Mouse (Mus musculus): ENCODE results near the gene Klk1b9. TPM values are rescaled to one million over a fixed set of nuclear protein-coding genes. Genes with fewer than 3 reads are reported as not detected.
"Not testable (repeated sequence)": the region's sequence is repeated elsewhere in the genome, so short reads cannot be mapped to it uniquely, and the experiment has no call there.

Gene Klk1b9
- polyA plus RNA-seq, 2 experiments: not detected

- Histone ChIP-seq H3K9me3 (ENCODE audit: control insufficient read depth, low read length) (no peaks in the 10 kb centered on the region), H3K4me1 (replicated peaks; ENCODE audit: control insufficient read depth in 2 of 2, insufficient read depth in 2 of 2, low read length in 1 of 2) (no peaks in the 10 kb centered on the region), H3K4me3 (ENCODE audit: insufficient read depth in 1 of 2, low read depth in 2 of 2, low read length in 2 of 2) (no peak overlapping the region), H3K4me2 (ENCODE audit: low read depth) (no peak overlapping the region), H3K9ac (replicated peaks) (no peak overlapping the region), H3K36me3 (replicated peaks; ENCODE audit: control insufficient read depth, insufficient read depth, low read depth) (no peaks in the 10 kb centered on the region), H3K27me3 (ENCODE audit: control insufficient read depth, insufficient read depth, low read length) (no peaks in the 10 kb centered on the region), H3K27ac (no peak overlapping the region)
- TF ChIP-seq CTCF (IDR thresholded peaks at IDR 0.05; ENCODE audit: low read depth) (no peak), EP300 (IDR thresholded peaks at IDR 0.05; ENCODE audit: low read depth) (no peak)
- no peak for ATAC-seq (ENCODE audit: insufficient read depth)
- DNase-seq (ENCODE audit: low read depth in 3 of 3, low spot score in 3 of 3): no peak
Measured at GRCm38 (mm10) chr7:44004847-44005246, 29.0 kb downstream of the Klk1b9 start.

GRCm38 (mm10) chr7:44011868-44012267, 36.0 kb downstream of the Klk1b9 start, which contains the start of gene Klk1b26:
Klk1b26 (plus strand) TSS chr7:44012168.
- H3K4me3 ChIP-seq (ENCODE audit: insufficient read depth in 1 of 2, low read depth in 2 of 2, low read length in 2 of 2); H3K4me2 ChIP-seq (ENCODE audit: low read depth); H3K36me3 ChIP-seq (replicated peaks; ENCODE audit: control insufficient read depth, insufficient read depth, low read depth); H3K9me3 ChIP-seq (ENCODE audit: control insufficient read depth, low read length); H3K9ac ChIP-seq (replicated peaks); H3K27ac ChIP-seq; H3K4me1 ChIP-seq (replicated peaks; ENCODE audit: control insufficient read depth in 2 of 2, insufficient read depth in 2 of 2, low read length in 1 of 2); H3K27me3 ChIP-seq (ENCODE audit: control insufficient read depth, insufficient read depth, low read length); ATAC-seq (ENCODE audit: insufficient read depth); DNase-seq (ENCODE audit: low read depth in 3 of 3, low spot score in 3 of 3): not testable (repeated sequence)

- 56% methylated on average over 6 of the region's 6 CpGs for WGBS (ENCODE audit: insufficient replicate concordance)
- H3K4me2 ChIP-seq (ENCODE audit: low read depth); H3K36me3 ChIP-seq (replicated peaks; ENCODE audit: control insufficient read depth, insufficient read depth, low read depth); H3K27ac ChIP-seq; ATAC-seq (ENCODE audit: insufficient read depth); H3K9ac ChIP-seq (replicated peaks); H3K4me3 ChIP-seq (ENCODE audit: insufficient read depth in 1 of 2, low read depth in 2 of 2, low read length in 2 of 2); H3K27me3 ChIP-seq (ENCODE audit: control insufficient read depth, insufficient read depth, low read length); DNase-seq (ENCODE audit: low read depth in 3 of 3, low spot score in 3 of 3); H3K9me3 ChIP-seq (ENCODE audit: control insufficient read depth, low read length); H3K4me1 ChIP-seq (replicated peaks; ENCODE audit: control insufficient read depth in 2 of 2, insufficient read depth in 2 of 2, low read length in 1 of 2): not testable (repeated sequence)
Measured at GRCm38 (mm10) chr7:44014666-44015065, 38.8 kb downstream of the Klk1b9 start.

- Histone ChIP-seq H3K4me1 (replicated peaks; ENCODE audit: control insufficient read depth in 2 of 2, insufficient read depth in 2 of 2, low read length in 1 of 2) (no peaks in the 10 kb centered on the region), H3K27ac (no peak overlapping the region), H3K27me3 (ENCODE audit: control insufficient read depth, insufficient read depth, low read length) (no peaks in the 10 kb centered on the region), H3K9me3 (ENCODE audit: control insufficient read depth, low read length) (no peaks in the 10 kb centered on the region), H3K9ac (replicated peaks) (no peak overlapping the region), H3K4me3 (ENCODE audit: insufficient read depth in 1 of 2, low read depth in 2 of 2, low read length in 2 of 2) (no peak overlapping the region), H3K36me3 (replicated peaks; ENCODE audit: control insufficient read depth, insufficient read depth, low read depth) (no peaks in the 10 kb centered on the region), H3K4me2 (ENCODE audit: low read depth) (no peak overlapping the region)
- WGBS (ENCODE audit: insufficient replicate concordance): 69% methylated on average over 5 of the region's 5 CpGs
- DNase-seq (ENCODE audit: low read depth in 3 of 3, low spot score in 3 of 3) (no peak), ATAC-seq (ENCODE audit: insufficient read depth) (no peak)
- no peak for TF ChIP-seq CTCF (IDR thresholded peaks at IDR 0.05; ENCODE audit: low read depth)
- TF ChIP-seq EP300 (IDR thresholded peaks at IDR 0.05; ENCODE audit: low read depth): no peak
Measured at GRCm38 (mm10) chr7:44015071-44015470, 39.2 kb downstream of the Klk1b9 start.

Other genes with a start within 250 kb of the Klk1b9 start
- not detected in 2 replicates for gene Klk12, start 207.2 kb upstream of the Klk1b9 start, polyA plus RNA-seq (2012; rRNA removed)
- gene Klk12, start 207.2 kb upstream of the Klk1b9 start, polyA plus RNA-seq (2014; fragmentation: Nextera tagmentation; extraction: Ambion mirVana): not detected in 2 replicates
- not detected in 2 replicates for gene Klk11, start 201.5 kb upstream of the Klk1b9 start, polyA plus RNA-seq (2012; rRNA removed)
- gene Klk11, start 201.5 kb upstream of the Klk1b9 start, polyA plus RNA-seq (2014; fragmentation: Nextera tagmentation; extraction: Ambion mirVana): not detected in 2 replicates
- gene Klk10, start 195.0 kb upstream of the Klk1b9 start, polyA plus RNA-seq (2012; rRNA removed): 0.02 and 0.10 TPM in 2 replicates
- gene Klk10, start 195.0 kb upstream of the Klk1b9 start, polyA plus RNA-seq (2014; fragmentation: Nextera tagmentation; extraction: Ambion mirVana): not detected in 2 replicates
- not detected in 2 replicates for gene Klk9, start 184.2 kb upstream of the Klk1b9 start, polyA plus RNA-seq (2012; rRNA removed)
- not detected in 2 replicates for gene Klk9, start 184.2 kb upstream of the Klk1b9 start, polyA plus RNA-seq (2014; fragmentation: Nextera tagmentation; extraction: Ambion mirVana)
- 4.6 and 5.0 TPM in 2 replicates for gene Klk8, start 178.5 kb upstream of the Klk1b9 start, polyA plus RNA-seq (2012; rRNA removed)
- 8.4 and 10.0 TPM in 2 replicates for gene Klk8, start 178.5 kb upstream of the Klk1b9 start, polyA plus RNA-seq (2014; fragmentation: Nextera tagmentation; extraction: Ambion mirVana)
- 0.02 TPM in 1 of 2 replicates, not detected in the other for gene Klk7, start 164.8 kb upstream of the Klk1b9 start, polyA plus RNA-seq (2012; rRNA removed)
- not detected in 2 replicates for gene Klk7, start 164.8 kb upstream of the Klk1b9 start, polyA plus RNA-seq (2014; fragmentation: Nextera tagmentation; extraction: Ambion mirVana)
- gene Klk6, start 151.6 kb upstream of the Klk1b9 start, polyA plus RNA-seq (2012; rRNA removed): not detected in 2 replicates
- not detected in 2 replicates for gene Klk6, start 151.6 kb upstream of the Klk1b9 start, polyA plus RNA-seq (2014; fragmentation: Nextera tagmentation; extraction: Ambion mirVana)
- gene Klk5, start 134.1 kb upstream of the Klk1b9 start, polyA plus RNA-seq (2012; rRNA removed): not detected in 2 replicates
- not detected in 2 replicates for gene Klk5, start 134.1 kb upstream of the Klk1b9 start, polyA plus RNA-seq (2014; fragmentation: Nextera tagmentation; extraction: Ambion mirVana)
- gene Klk4, start 94.9 kb upstream of the Klk1b9 start, polyA plus RNA-seq (2012; rRNA removed): not detected in 2 replicates
- gene Klk4, start 94.9 kb upstream of the Klk1b9 start, polyA plus RNA-seq (2014; fragmentation: Nextera tagmentation; extraction: Ambion mirVana): not detected in 2 replicates
- gene Klk15, start 42.3 kb upstream of the Klk1b9 start, polyA plus RNA-seq (2012; rRNA removed): not detected in 2 replicates
- gene Klk15, start 42.3 kb upstream of the Klk1b9 start, polyA plus RNA-seq (2014; fragmentation: Nextera tagmentation; extraction: Ambion mirVana): not detected in 2 replicates
- not detected in 2 replicates for gene Klk1b8, start 25.4 kb upstream of the Klk1b9 start, polyA plus RNA-seq (2012; rRNA removed)
- gene Klk1b8, start 25.4 kb upstream of the Klk1b9 start, polyA plus RNA-seq (2014; fragmentation: Nextera tagmentation; extraction: Ambion mirVana): not detected in 2 replicates
- not detected in 2 replicates for gene Klk1b1, start 9.3 kb upstream of the Klk1b9 start, polyA plus RNA-seq (2012; rRNA removed)
- not detected in 2 replicates for gene Klk1b1, start 9.3 kb upstream of the Klk1b9 start, polyA plus RNA-seq (2014; fragmentation: Nextera tagmentation; extraction: Ambion mirVana)
- gene Klk1b11, start 19.8 kb downstream of the Klk1b9 start, polyA plus RNA-seq (2012; rRNA removed): not detected in 2 replicates
- gene Klk1b11, start 19.8 kb downstream of the Klk1b9 start, polyA plus RNA-seq (2014; fragmentation: Nextera tagmentation; extraction: Ambion mirVana): not detected in 2 replicates
- not detected in 2 replicates for gene Klk1b26, start 36.1 kb downstream of the Klk1b9 start, polyA plus RNA-seq (2012; rRNA removed)
- not detected in 2 replicates for gene Klk1b26, start 36.1 kb downstream of the Klk1b9 start, polyA plus RNA-seq (2014; fragmentation: Nextera tagmentation; extraction: Ambion mirVana)
- 0.03 TPM in 1 of 2 replicates, not detected in the other for gene Klk1b27, start 76.2 kb downstream of the Klk1b9 start, polyA plus RNA-seq (2012; rRNA removed)
- not detected in 2 replicates for gene Klk1b27, start 76.2 kb downstream of the Klk1b9 start, polyA plus RNA-seq (2014; fragmentation: Nextera tagmentation; extraction: Ambion mirVana)
- not detected in 2 replicates for gene Klk1b21, start 126.3 kb downstream of the Klk1b9 start, polyA plus RNA-seq (2012; rRNA removed)
- not detected in 2 replicates for gene Klk1b21, start 126.3 kb downstream of the Klk1b9 start, polyA plus RNA-seq (2014; fragmentation: Nextera tagmentation; extraction: Ambion mirVana)
- gene Klk1b22, start 136.6 kb downstream of the Klk1b9 start, polyA plus RNA-seq (2012; rRNA removed): not detected in 2 replicates
- gene Klk1b22, start 136.6 kb downstream of the Klk1b9 start, polyA plus RNA-seq (2014; fragmentation: Nextera tagmentation; extraction: Ambion mirVana): not detected in 2 replicates
- not detected in 2 replicates for gene Klk1b16, start 160.7 kb downstream of the Klk1b9 start, polyA plus RNA-seq (2012; rRNA removed)
- gene Klk1b16, start 160.7 kb downstream of the Klk1b9 start, polyA plus RNA-seq (2014; fragmentation: Nextera tagmentation; extraction: Ambion mirVana): not detected in 2 replicates
- 0.08 TPM in 1 of 2 replicates, not detected in the other for gene Klk1b24, start 212.2 kb downstream of the Klk1b9 start, polyA plus RNA-seq (2012; rRNA removed)
- gene Klk1b24, start 212.2 kb downstream of the Klk1b9 start, polyA plus RNA-seq (2014; fragmentation: Nextera tagmentation; extraction: Ambion mirVana): not detected in 2 replicates
- not detected in 2 replicates for gene Klk1b3, start 222.1 kb downstream of the Klk1b9 start, polyA plus RNA-seq (2012; rRNA removed)
- gene Klk1b3, start 222.1 kb downstream of the Klk1b9 start, polyA plus RNA-seq (2014; fragmentation: Nextera tagmentation; extraction: Ambion mirVana): not detected in 2 replicates
- gene Klk1b4, start 231.4 kb downstream of the Klk1b9 start, polyA plus RNA-seq (2012; rRNA removed): 0.05 and 0.06 TPM in 2 replicates
- gene Klk1b4, start 231.4 kb downstream of the Klk1b9 start, polyA plus RNA-seq (2014; fragmentation: Nextera tagmentation; extraction: Ambion mirVana): not detected in 2 replicates
- not detected in 2 replicates for gene Klk1b5, start 239.9 kb downstream of the Klk1b9 start, polyA plus RNA-seq (2012; rRNA removed)
- not detected in 2 replicates for gene Klk1b5, start 239.9 kb downstream of the Klk1b9 start, polyA plus RNA-seq (2014; fragmentation: Nextera tagmentation; extraction: Ambion mirVana)
- gene Klk1, start 249.3 kb downstream of the Klk1b9 start, polyA plus RNA-seq (2012; rRNA removed): not detected in 2 replicates
- gene Klk1, start 249.3 kb downstream of the Klk1b9 start, polyA plus RNA-seq (2014; fragmentation: Nextera tagmentation; extraction: Ambion mirVana): not detected in 2 replicates

All from liver, embryonic 14.5 days (tissue).